Mouse (Mus musculus) retina, adult 2 months (tissue): ENCODE data around the gene Pmepa1.

Experiments used
- DNase-seq: peaks from one replicate; pipeline ENCODE4 v3.0.0-alpha.2; 2012; ENCODE audit warnings: low read depth, low spot score

The Pmepa1 gene

DNA sequence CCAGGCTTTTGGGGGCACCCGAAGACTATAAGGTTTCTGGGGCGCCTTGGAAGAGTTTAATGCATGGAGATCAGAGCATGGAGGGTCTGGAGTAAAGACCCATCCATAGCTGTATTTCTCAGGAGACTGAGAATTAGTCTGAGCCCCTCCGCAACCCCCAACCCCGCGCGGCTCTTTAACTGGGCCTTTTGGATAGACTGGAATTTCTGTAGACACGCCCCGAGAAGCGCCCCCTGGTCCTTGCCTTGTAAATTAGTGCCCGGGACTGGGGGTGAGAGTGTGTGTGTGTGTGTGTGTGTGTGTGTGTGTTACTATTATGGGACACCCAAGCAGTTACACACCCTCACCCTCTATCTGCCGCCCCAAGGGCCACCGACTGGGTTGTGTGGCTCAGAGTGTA lies 526 bp upstream of the Pmepa1 start:
- no peak for DNase-seq

GRCm38 (mm10) chr2:173275343-173276201 lies 761 bp downstream of the Pmepa1 start:
- DNase-seq = no peak

- no peak for DNase-seq
Observed at GRCm38 (mm10) chr2:173274428-173275342, 1.6 kb downstream of the Pmepa1 start.

DNA sequence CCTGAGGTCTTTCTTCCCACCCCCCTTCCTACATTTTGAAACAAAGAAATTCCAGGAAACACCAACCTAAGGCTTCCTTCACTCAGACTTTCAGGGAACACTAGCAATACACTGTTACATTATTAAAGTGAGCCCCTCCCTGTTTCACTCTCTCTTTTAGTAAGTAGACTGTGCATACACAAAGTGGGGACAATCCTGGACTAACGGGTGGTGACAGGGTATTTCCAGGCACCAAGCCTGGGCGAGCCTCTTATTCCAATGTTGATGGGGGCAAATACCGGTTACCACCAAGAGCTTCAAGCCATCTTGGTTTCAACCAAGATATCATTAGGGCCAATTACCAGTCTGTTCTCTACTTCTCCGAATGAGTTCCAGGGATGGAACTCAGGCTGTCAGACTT lies 2.4 kb downstream of the Pmepa1 start:
- no peak for DNase-seq

GRCm38 (mm10) chr2:173272354-173272900 lies 3.9 kb downstream of the Pmepa1 start:
- DNase-seq = no peak

DNA sequence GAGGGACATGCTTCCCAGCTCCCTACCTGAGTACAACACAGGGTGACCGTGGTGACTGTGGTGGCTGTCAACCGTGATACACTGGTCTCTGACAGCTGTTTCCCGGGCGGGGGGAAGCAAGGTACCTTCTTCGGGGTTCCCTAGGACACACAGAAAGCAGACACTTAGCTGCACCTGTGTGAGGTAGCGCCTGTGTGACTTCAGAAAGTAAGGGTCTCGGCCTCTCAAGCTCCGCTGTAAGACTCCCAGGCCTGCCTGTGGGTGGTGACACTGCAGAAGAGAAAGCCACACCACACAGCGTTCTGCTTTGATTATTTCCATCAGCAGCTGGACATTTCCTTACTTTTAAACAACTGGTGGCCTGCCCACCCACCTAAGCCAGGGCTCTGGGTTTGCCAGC lies 4.8 kb downstream of the Pmepa1 start:
- DNase-seq = no peak

DNA sequence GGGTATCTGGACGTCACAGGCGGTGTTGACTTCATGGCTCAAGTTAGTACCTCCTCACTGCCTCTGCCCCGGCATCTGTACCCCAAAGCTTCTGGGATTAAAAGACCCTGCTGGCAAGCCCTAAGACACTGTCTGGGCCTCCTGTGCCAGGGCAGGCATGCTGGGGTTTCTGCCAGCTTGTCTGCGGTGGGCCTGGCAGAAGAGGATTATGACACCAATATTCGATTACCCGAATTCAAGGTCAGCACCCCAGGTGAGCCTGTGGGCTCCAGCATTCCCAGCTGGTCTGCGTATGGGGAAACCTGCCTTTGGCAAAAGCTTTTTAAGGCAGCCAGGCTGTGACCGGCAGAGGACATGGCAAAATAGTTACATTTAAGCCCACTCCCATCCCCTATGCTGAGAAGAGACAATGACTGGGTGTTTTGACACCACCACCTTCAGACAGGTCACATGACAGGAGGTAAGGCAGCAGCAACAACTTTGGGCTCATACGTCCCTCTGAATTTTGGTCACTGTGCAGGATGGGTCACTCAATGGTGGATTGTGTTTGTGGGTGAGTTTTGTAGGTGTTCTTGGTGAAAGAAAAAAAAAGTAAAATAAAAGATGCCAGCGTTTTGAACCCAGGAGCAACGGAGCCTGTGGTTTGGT lies 5.6 kb downstream of the Pmepa1 start:
- DNase-seq = no peak

DNA sequence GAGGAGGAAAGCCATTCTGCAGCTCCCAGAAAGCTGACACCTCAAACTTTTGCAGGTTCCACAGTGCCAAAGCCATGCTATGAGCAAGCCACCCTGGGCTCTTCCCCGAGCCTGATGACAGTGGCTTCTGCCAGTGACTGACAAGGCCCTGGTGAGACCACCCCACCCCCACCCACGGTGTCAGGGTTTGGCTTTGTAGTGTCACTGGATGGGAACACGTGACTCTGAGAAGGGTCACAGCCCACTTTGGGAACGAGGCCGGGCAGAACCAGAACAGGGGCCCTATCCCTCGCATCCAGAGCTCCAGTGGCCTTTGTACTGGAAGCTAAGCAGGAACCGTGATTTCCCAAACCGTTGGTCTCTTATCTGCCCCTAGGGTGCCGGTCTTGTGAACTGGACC lies 6.1 kb downstream of the Pmepa1 start:
- no peak for DNase-seq

DNA sequence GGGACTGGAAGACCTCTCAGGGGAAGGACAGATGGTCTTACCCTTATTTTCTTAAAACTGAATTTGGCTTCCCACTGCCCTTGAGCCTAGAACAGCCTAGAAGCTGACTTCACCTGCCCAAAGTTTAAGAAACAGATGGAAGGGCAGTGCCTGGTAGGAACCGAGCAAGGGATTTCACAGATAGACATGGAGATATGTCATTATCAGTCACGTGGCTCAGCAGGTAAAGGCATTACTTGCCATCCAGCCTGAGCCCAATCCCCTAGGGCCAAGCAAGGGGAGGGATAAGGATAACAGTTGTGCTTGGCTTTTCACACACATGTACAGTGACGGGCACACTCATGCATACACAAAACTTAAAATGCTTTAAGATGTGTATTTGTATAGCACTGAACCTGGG lies 8.8 kb downstream of the Pmepa1 start:
- no peak for DNase-seq

DNA sequence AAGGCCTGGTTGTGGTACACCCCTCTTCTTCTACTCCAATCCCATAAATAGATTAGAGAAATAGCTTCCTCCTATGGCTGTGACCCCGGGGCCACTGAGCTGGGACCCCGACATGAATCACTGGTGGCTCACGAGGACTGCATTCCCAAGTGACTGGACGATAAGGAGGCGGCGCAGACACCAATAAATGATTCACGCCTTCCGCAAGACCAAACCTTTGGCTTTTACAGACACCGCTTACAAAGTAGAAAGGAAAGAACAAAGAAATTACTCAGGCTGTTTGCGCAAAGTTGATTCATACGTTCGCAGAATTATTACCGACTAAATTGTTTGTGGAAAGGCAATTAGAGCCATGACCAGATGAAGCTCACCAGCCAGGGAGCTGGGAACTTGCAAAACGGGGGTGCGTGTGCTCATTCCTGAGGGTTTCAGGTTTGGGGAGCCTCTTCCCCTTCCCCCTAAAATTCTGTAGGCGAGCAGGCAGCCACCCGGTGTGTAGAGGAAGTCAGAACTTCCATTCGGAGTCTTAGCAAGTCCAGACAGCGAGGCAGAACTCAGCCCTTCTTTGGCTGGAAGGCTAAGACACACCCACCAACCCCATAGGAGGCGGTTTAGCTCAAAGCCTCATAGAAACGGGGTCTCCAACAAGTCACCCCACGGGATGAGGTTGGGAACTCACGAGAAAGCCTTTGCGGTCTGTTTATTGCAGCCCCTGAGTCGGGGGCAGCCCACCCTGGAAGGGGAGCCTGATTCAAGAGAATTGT lies 9.8 kb downstream of the Pmepa1 start:
- DNase-seq = no peak

DNA sequence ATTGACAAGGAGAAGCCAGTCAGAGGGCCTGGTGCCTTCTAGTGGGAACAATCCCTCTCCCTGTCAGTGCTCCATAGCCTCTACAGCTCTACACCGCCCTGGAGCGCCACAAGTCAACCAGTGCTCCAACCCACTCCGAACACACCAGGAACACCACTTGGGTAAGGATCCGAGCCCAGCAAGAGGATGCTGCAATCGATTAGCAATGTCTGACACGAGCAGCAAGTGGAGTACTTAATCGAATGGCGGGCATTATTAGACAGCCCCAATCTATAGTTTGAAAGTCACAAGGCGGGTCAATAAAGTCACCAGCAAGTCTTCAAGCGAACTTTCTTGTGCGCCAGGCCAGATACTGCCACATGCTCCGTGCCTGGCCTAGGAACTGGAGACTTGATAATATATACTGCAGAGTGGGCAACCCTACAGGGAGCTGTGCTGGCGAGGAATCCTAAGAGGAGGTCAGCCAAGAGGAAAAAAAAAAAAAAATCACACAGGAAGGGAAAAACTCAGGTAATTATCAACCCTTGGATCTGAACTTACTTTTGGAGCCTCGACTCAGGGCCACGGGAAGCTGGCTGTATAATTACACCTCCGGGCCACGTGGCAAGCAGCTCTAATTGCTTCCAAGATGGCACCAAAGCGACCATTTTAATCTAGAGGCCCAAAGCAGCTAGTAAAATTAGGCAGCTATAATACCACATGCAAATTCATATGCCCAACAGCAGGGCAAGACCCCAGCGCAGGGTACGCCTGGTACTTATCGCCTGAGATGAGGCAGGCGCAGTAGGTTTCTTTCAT lies 10.7 kb downstream of the Pmepa1 start:
- DNase-seq = no peak

- no peak for DNase-seq
Observed at GRCm38 (mm10) chr2:173264467-173265128, 11.7 kb downstream of the Pmepa1 start.

GRCm38 (mm10) chr2:173263636-173264330 lies 12.6 kb downstream of the Pmepa1 start:
- DNase-seq = no peak

DNA sequence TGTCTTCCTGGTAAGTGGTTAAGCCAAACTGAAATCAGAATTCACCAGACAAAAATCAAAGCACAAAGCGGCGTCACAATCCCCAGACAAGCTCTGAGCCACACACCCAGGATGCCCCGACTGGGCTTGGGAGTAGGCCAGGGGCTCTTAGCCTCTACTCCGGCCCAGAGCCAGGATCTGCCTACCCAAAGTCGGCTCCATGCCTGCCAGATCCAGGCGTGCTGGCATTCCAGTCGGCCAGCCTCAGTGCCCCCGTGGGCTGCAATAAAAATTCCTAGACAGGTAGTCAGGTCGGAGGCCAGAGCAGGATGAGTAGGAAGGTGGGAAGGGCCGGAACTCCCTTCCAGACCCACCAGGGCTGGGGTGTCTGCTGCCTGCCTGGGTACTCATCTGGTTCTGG lies 14.8 kb downstream of the Pmepa1 start:
- no peak for DNase-seq

DNA sequence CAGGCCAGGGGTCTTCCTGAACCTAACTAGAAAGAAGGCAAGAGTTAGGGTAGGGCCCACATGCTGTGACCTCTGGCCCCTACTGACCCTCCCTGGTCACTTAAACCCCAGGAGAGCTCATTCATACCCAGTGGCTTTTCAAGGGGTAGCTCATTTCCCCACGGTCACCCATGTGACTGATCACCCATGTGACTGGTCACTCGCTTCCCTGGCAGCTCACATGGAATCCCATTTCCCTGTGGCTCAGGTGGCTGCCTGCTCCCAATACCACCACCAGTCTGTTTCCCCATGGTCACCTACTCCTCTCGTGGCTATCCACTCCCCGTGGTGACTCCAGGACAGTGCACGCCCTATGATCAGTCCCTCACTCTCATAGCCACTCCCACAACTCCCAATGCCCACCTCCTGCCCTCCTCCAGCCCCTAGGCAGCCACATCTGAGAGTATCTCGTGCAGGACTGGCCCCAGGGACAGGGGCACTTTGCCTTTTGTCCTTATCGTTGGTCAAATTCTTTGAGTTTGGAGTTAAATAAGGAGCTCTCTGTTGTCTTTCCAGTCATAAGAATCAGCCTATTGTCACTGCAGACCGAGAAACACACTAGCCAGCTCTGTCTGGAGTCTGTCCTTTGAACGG lies 17.8 kb downstream of the Pmepa1 start:
- no peak for DNase-seq

GRCm38 (mm10) chr2:173257610-173258009 lies 18.7 kb downstream of the Pmepa1 start:
- no peak for DNase-seq

DNA sequence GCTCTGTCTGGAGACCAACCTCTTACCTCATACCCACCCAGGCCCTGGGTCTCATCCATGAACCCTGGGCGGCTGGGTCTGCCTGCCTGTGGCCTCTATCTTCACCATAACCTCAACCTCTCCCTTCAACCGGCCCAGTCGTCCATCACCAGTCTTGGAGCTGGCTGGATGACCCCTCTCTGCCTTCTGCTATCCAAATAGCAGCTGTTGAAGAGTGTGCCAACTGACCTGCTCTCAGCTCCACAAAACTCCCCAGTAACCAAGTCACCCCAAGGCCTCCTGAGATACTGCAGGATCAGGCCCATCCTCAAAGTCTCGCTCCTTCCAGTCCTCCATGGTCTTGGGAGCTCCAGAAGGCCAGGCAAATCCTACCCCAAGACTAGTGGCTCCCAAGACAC lies 19.8 kb downstream of the Pmepa1 start:
- no peak for DNase-seq

- no peak for DNase-seq
Observed at GRCm38 (mm10) chr2:173255810-173256551, 20.4 kb downstream of the Pmepa1 start.
